Mouse (Mus musculus): Measurements from ENCODE around the gene Ubiad1.
A peak's percentile ranks its signal among the peaks of the same experiment; 100 is the strongest.

Ubiad1 gene

GRCm38 (mm10) chr4:148444250-148444967, at the start of gene Ubiad1:
Gene Ubiad1 (minus strand): TSS chr4:148444771.
- peak; percentile 86 for DNase-seq (ENCODE audit: low read depth)

- DNase-seq (ENCODE audit: low read depth): no peak
Measured at GRCm38 (mm10) chr4:148491448-148491847, 46.9 kb upstream of the Ubiad1 start.

- no peak for DNase-seq (ENCODE audit: low read depth)
Measured at GRCm38 (mm10) chr4:148490502-148490901, 45.9 kb upstream of the Ubiad1 start.

- no peak for DNase-seq (ENCODE audit: low read depth)
Measured at GRCm38 (mm10) chr4:148487841-148488240, 43.3 kb upstream of the Ubiad1 start.

GRCm38 (mm10) chr4:148484511-148484910, 39.9 kb upstream of the Ubiad1 start:
- DNase-seq (ENCODE audit: low read depth): no peak

GRCm38 (mm10) chr4:148481557-148482168, 37.1 kb upstream of the Ubiad1 start:
- no peak for DNase-seq (ENCODE audit: low read depth)

GRCm38 (mm10) chr4:148480245-148480644, 35.7 kb upstream of the Ubiad1 start:
- DNase-seq (ENCODE audit: low read depth): no peak

- DNase-seq (ENCODE audit: low read depth): no peak
Measured at GRCm38 (mm10) chr4:148473496-148473895, 28.9 kb upstream of the Ubiad1 start.

- DNase-seq (ENCODE audit: low read depth): no peak
Measured at GRCm38 (mm10) chr4:148472436-148473174, 28.0 kb upstream of the Ubiad1 start.

- no peak for DNase-seq (ENCODE audit: low read depth)
Measured at GRCm38 (mm10) chr4:148471363-148471806, 26.8 kb upstream of the Ubiad1 start.

GRCm38 (mm10) chr4:148469487-148470252, 25.1 kb upstream of the Ubiad1 start:
- DNase-seq (ENCODE audit: low read depth): no peak

GRCm38 (mm10) chr4:148468396-148468795, 23.8 kb upstream of the Ubiad1 start:
- DNase-seq (ENCODE audit: low read depth): no peak

- no peak for DNase-seq (ENCODE audit: low read depth)
Measured at GRCm38 (mm10) chr4:148466511-148467079, 22.0 kb upstream of the Ubiad1 start.

GRCm38 (mm10) chr4:148464869-148465268, 20.3 kb upstream of the Ubiad1 start:
- no peak for DNase-seq (ENCODE audit: low read depth)

GRCm38 (mm10) chr4:148464301-148464700, 19.7 kb upstream of the Ubiad1 start:
- DNase-seq (ENCODE audit: low read depth): no peak

GRCm38 (mm10) chr4:148463208-148463960, 18.8 kb upstream of the Ubiad1 start:
- DNase-seq (ENCODE audit: low read depth): peak; percentile 25

- no peak for DNase-seq (ENCODE audit: low read depth)
Measured at GRCm38 (mm10) chr4:148462717-148463116, 18.1 kb upstream of the Ubiad1 start.

GRCm38 (mm10) chr4:148461772-148462171, 17.2 kb upstream of the Ubiad1 start:
- peak; percentile 36 for DNase-seq (ENCODE audit: low read depth)

GRCm38 (mm10) chr4:148460656-148461284, 16.2 kb upstream of the Ubiad1 start:
- no peak for DNase-seq (ENCODE audit: low read depth)

- no peak for DNase-seq (ENCODE audit: low read depth)
Measured at GRCm38 (mm10) chr4:148455477-148456025, 11.0 kb upstream of the Ubiad1 start.
